Mouse (Mus musculus) CH12.LX (cell line): ENCODE results near the gene Gm26938. TPM values are rescaled to one million over a fixed set of nuclear protein-coding genes. Genes with fewer than 3 reads are reported as not detected.

Experiments
- DNase-seq: peaks from one replicate; pipeline ENCODE4 v3.0.0-alpha.2; 2013; ENCODE audit errors: extremely low read depth
- H3K27ac ChIP-seq: 2 replicates; pipeline ENCODE4 v1.5.1; 2012; ENCODE audit warnings: low read depth, mild to moderate bottlenecking, control low read depth, moderate library complexity; ENCODE audit not compliant: insufficient read depth
- H3K27me3 ChIP-seq: replicated peaks from 2 replicates; pipeline ENCODE3; 2012; ENCODE audit warnings: inconsistent platforms
- H3K36me3 ChIP-seq, 2 experiments: replicated peaks in 1 of 2; 2 replicates each; pipeline versions ENCODE3 to v1.6.1; 2012; ENCODE audit warnings: inconsistent platforms in 1 of 2, low read length in 1 of 2, mild to moderate bottlenecking in 1 of 2, mixed read lengths in 1 of 2, moderate library complexity in 1 of 2; ENCODE audit not compliant: control insufficient read depth in 1 of 2, insufficient read depth in 1 of 2
- H3K4me1 ChIP-seq, 2 experiments: 2 replicates each; pipeline ENCODE4 v1.6.1; 2012; ENCODE audit warnings: inconsistent platforms in 1 of 2, moderate library complexity in 1 of 2; ENCODE audit not compliant: insufficient read depth in 2 of 2, control insufficient read depth in 1 of 2
- H3K4me2 ChIP-seq: 2 replicates; pipeline ENCODE4 v1.6.1; 2012; ENCODE audit warnings: low read depth, mild to moderate bottlenecking, control low read depth; ENCODE audit not compliant: poor library complexity, insufficient read depth, severe bottlenecking
- H3K4me3 ChIP-seq, 3 experiments: fragments of 150-350 bp in 1 of 3; sonication (generic) in 1 of 3; replicated peaks in 1 of 3; 2 replicates each; pipeline versions ENCODE3 to v1.5.1; 2011 to 2012; ENCODE audit warnings: low read depth in 2 of 3, low read length in 2 of 3, mild to moderate bottlenecking in 2 of 3, moderate library complexity in 2 of 3, control low read depth in 1 of 3, improper control_type of control experiment in 1 of 3, inconsistent platforms in 1 of 3, mixed read lengths in 1 of 3; ENCODE audit not compliant: poor library complexity in 1 of 3
- H3K79me2 ChIP-seq: replicated peaks from 2 replicates; pipeline ENCODE4 v1.6.1; 2012; ENCODE audit warnings: mild to moderate bottlenecking, moderate library complexity; ENCODE audit not compliant: control insufficient read depth, poor library complexity, insufficient read depth, severe bottlenecking; ENCODE audit errors: extremely low read depth
- H3K9ac ChIP-seq: 2 replicates; pipeline ENCODE4 v1.6.1; 2012; ENCODE audit warnings: low read depth, mild to moderate bottlenecking, control low read depth, moderate library complexity; ENCODE audit not compliant: insufficient read depth
- H3K9me3 ChIP-seq: replicated peaks from 2 replicates; pipeline ENCODE3; 2012; ENCODE audit warnings: low read length, inconsistent platforms, mixed read lengths
- E2F4 ChIP-seq: IDR thresholded peaks from 2 replicates; pipeline ENCODE4 v1.6.1; 2011; ENCODE audit warnings: low read depth, low read length, improper control_type of control experiment; ENCODE audit not compliant: insufficient replicate concordance
- ELF1 ChIP-seq: IDR thresholded peaks from 2 replicates; pipeline ENCODE4 v1.6.1; 2014; ENCODE audit warnings: low read depth, mild to moderate bottlenecking, inconsistent platforms, low read length, improper control_type of control experiment
- ETS1 ChIP-seq: conservative IDR thresholded peaks from 2 replicates; pipeline ENCODE4 v1.6.1; 2012; ENCODE audit warnings: low read depth, mild to moderate bottlenecking, inconsistent platforms, low read length, improper control_type of control experiment, moderate library complexity
- GABPA ChIP-seq: IDR thresholded peaks from 2 replicates; pipeline ENCODE4 v1.6.1; 2012; ENCODE audit warnings: low read depth, low read length, improper control_type of control experiment, inconsistent platforms; ENCODE audit not compliant: insufficient replicate concordance
- HCFC1 ChIP-seq: IDR thresholded peaks from 2 replicates; pipeline ENCODE4 v1.6.1; 2012; ENCODE audit warnings: low read depth, mild to moderate bottlenecking, inconsistent platforms, low read length, improper control_type of control experiment
- IRF4 ChIP-seq: IDR thresholded peaks from 2 replicates; pipeline ENCODE4 v1.6.1; 2014; ENCODE audit warnings: low read depth, mild to moderate bottlenecking, inconsistent platforms, low read length, improper control_type of control experiment
- JUND ChIP-seq: conservative IDR thresholded peaks from 2 replicates; pipeline ENCODE4 v1.6.1; 2011; ENCODE audit warnings: low read depth, low read length, improper control_type of control experiment
- KAT2A ChIP-seq: IDR thresholded peaks from 2 replicates; pipeline ENCODE4 v1.6.1; 2012; ENCODE audit warnings: low read length, improper control_type of control experiment, inconsistent platforms; ENCODE audit not compliant: insufficient replicate concordance
- MAFK ChIP-seq: IDR thresholded peaks from 2 replicates; pipeline ENCODE4 v1.6.1; 2011; ENCODE audit warnings: low read length, improper control_type of control experiment; ENCODE audit not compliant: insufficient replicate concordance
- MAX ChIP-seq: IDR thresholded peaks from 2 replicates; pipeline ENCODE4 v1.6.1; 2011; ENCODE audit warnings: low read length, improper control_type of control experiment
- MAZ ChIP-seq: IDR thresholded peaks from 2 replicates; pipeline ENCODE4 v1.6.1; 2012; ENCODE audit warnings: low read depth, mild to moderate bottlenecking, inconsistent platforms, low read length, improper control_type of control experiment, moderate library complexity
- MEF2A ChIP-seq: IDR thresholded peaks from 2 replicates; pipeline ENCODE4 v1.6.1; 2014; ENCODE audit warnings: low read depth, mild to moderate bottlenecking, inconsistent platforms, low read length, improper control_type of control experiment, borderline replicate concordance
- MXI1 ChIP-seq: IDR thresholded peaks from 2 replicates; pipeline ENCODE4 v1.6.1; 2011; ENCODE audit warnings: mild to moderate bottlenecking, low read depth, low read length, improper control_type of control experiment
- MYC ChIP-seq: IDR thresholded peaks from 2 replicates; pipeline ENCODE4 v1.6.1; 2011; ENCODE audit warnings: low read depth, mild to moderate bottlenecking, improper control_type of control experiment, low read length
- NELFE ChIP-seq: IDR thresholded peaks from 2 replicates; pipeline ENCODE4 v1.6.1; 2011; ENCODE audit warnings: low read depth, low read length, improper control_type of control experiment
- NRF1 ChIP-seq: IDR thresholded peaks from 2 replicates; pipeline ENCODE4 v1.6.1; 2014; ENCODE audit warnings: low read depth, mild to moderate bottlenecking, inconsistent platforms, low read length, improper control_type of control experiment, moderate library complexity
- PAX5 ChIP-seq: IDR thresholded peaks from 2 replicates; pipeline ENCODE4 v1.6.1; 2012; ENCODE audit warnings: low read length, inconsistent platforms, mixed read lengths
- POLR2AphosphoS2 ChIP-seq: IDR thresholded peaks from 2 replicates; pipeline ENCODE4 v1.6.1; 2011; ENCODE audit warnings: low read depth, low read length, improper control_type of control experiment
- RAD21 ChIP-seq: IDR thresholded peaks from 2 replicates; pipeline ENCODE4 v1.6.1; 2011; ENCODE audit warnings: low read depth, mild to moderate bottlenecking, low read length, improper control_type of control experiment, moderate library complexity
- TBP ChIP-seq: conservative IDR thresholded peaks from 2 replicates; pipeline ENCODE4 v1.6.1; 2011; ENCODE audit warnings: low read depth, low read length, improper control_type of control experiment
- TCF12 ChIP-seq: IDR thresholded peaks from 2 replicates; pipeline ENCODE4 v1.6.1; 2014; ENCODE audit warnings: low read depth, mild to moderate bottlenecking, inconsistent platforms, low read length, improper control_type of control experiment
- ZKSCAN1 ChIP-seq: IDR thresholded peaks from 2 replicates; pipeline ENCODE4 v1.6.1; 2012; ENCODE audit warnings: low read depth, inconsistent platforms, low read length, improper control_type of control experiment, borderline replicate concordance
- ZNF384 ChIP-seq: IDR thresholded peaks from 2 replicates; pipeline ENCODE4 v1.6.1; 2012; ENCODE audit warnings: low read depth, low read length, improper control_type of control experiment, inconsistent platforms
- dilution Hi-C: fragments of 300-500 bp; cut with MboI; formaldehyde crosslinking; loops from 2 replicates; pipeline ENCODE4 v1.14.3; 2020; ENCODE audit warnings: low sequenced_read_pairs; ENCODE audit not compliant: extremely low pct_unique_long_range_greater_than_20kb, extremely low pct_ligation_motif_present
- in situ Hi-C: fragments of 300-500 bp; cut with MboI; formaldehyde crosslinking; loops from 3 replicates; pipeline ENCODE4 v1.14.3; 2019; ENCODE audit warnings: low sequenced_read_pairs, low pct_ligation_motif_present, low pct_unique_long_range_greater_than_20kb, mixed read lengths
- polyA plus RNA-seq: library from polyadenylated mRNA; unstranded; fragments of >175 nt; gene quantifications from 2 replicates; pipeline ENCODE4 v1.2.1, GENCODE M21; 2012; ENCODE audit warnings: low read depth; ENCODE audit not compliant: insufficient read length
- total RNA-seq, 2 experiments: library from RNA; depleted of rRNA; stranded (reverse); fragments of 300-350 nt in 1 of 2; fragments of >200 nt in 1 of 2; gene quantifications; 2 replicates each; pipeline ENCODE4 v1.2.3; 2012 to 2014

The Gm26938 gene
- total and polyA plus RNA-seq, 3 experiments: not detected

- TF ChIP-seq MYC: no peak
- no peak for TF ChIP-seq MXI1
- TF ChIP-seq MEF2A: no peak
- no peaks in the 10 kb centered on the region for H3K79me2 ChIP-seq
- in situ Hi-C loops: no loop called here
- dilution Hi-C loops: no loop called here
- H3K4me1 ChIP-seq: no peaks in the 10 kb centered on the region
- no peak for DNase-seq
- no peak overlapping the region for H3K4me2 ChIP-seq
- H3K27ac ChIP-seq: no peak overlapping the region
- peaks cover 2% of the 10 kb centered on the region for H3K9me3 ChIP-seq
- H3K9ac ChIP-seq: no peak overlapping the region
- H3K27me3 ChIP-seq: peaks cover 62% of the 10 kb centered on the region
- H3K4me3 ChIP-seq: no peak overlapping the region
- H3K36me3 ChIP-seq: no peaks in the 10 kb centered on the region
These were observed 45.3 kb upstream of the Gm26938 start for GRCm38 (mm10) chr5:139871526-139871925.

- no peak for TF ChIP-seq MAX
- no peak for TF ChIP-seq E2F4
- no peak for TF ChIP-seq GABPA
- TF ChIP-seq TCF12: no peak
- no peak for TF ChIP-seq ZKSCAN1
- no peak for TF ChIP-seq ZNF384
- TF ChIP-seq IRF4: no peak
- TF ChIP-seq MAFK: no peak
- no peak for TF ChIP-seq NELFE
- TF ChIP-seq MAZ: no peak
- TF ChIP-seq MYC: no peak
- H3K79me2 ChIP-seq: no peaks in the 10 kb centered on the region
These were observed 44.7 kb upstream of the Gm26938 start for GRCm38 (mm10) chr5:139870886-139871285.

GRCm38 (mm10) chr5:139862759-139863158 is 36.6 kb upstream of the Gm26938 start:
- dilution Hi-C loops (no loop called here), in situ Hi-C loops (no loop called here)
- H3K79me2 ChIP-seq: no peaks in the 10 kb centered on the region
- no peaks in the 10 kb centered on the region for H3K36me3 ChIP-seq
- H3K9me3 ChIP-seq: no peaks in the 10 kb centered on the region
- peaks cover 2 to 6% of the 10 kb centered on the region in 2 experiments for H3K4me1 ChIP-seq
- no peak overlapping the region for H3K4me2 ChIP-seq
- H3K4me3 ChIP-seq: no peak overlapping the region
- no peak overlapping the region for H3K9ac ChIP-seq
- no peak for DNase-seq
- peaks cover 51% of the 10 kb centered on the region for H3K27me3 ChIP-seq
- H3K27ac ChIP-seq: no peak overlapping the region
- no peak for TF ChIP-seq NELFE
- no peak for TF ChIP-seq MXI1
- TF ChIP-seq TBP: no peak
- no peak for TF ChIP-seq JUND
- no peak for TF ChIP-seq KAT2A
- TF ChIP-seq ETS1: no peak
- no peak for TF ChIP-seq POLR2AphosphoS2
- TF ChIP-seq E2F4: no peak
- TF ChIP-seq MEF2A: no peak
- no peak for TF ChIP-seq TCF12
- no peak for TF ChIP-seq RAD21
- no peak for TF ChIP-seq NRF1
- TF ChIP-seq ZNF384: no peak
- no peak for TF ChIP-seq PAX5
- no peak for TF ChIP-seq ZKSCAN1
- no peak for TF ChIP-seq ELF1
- no peak for TF ChIP-seq MYC
- TF ChIP-seq HCFC1: no peak
- TF ChIP-seq, all 38 proteins: peak for 0

More at GRCm38 (mm10) chr5:139870886-139871285, 44.7 kb upstream of the Gm26938 start:
- in situ Hi-C loops: no loop called here
- no peak overlapping the region for H3K4me3 ChIP-seq
- no peak overlapping the region for H3K4me2 ChIP-seq
- no peaks in the 10 kb centered on the region for H3K4me1 ChIP-seq
- H3K27ac ChIP-seq: no peak overlapping the region
- DNase-seq: no peak
- H3K9ac ChIP-seq: no peak overlapping the region
- H3K27me3 ChIP-seq: peaks cover 64% of the 10 kb centered on the region
- dilution Hi-C loops: no loop called here
- peaks cover 2% of the 10 kb centered on the region for H3K9me3 ChIP-seq
- no peaks in the 10 kb centered on the region for H3K36me3 ChIP-seq
